In the genomic region with DNA sequence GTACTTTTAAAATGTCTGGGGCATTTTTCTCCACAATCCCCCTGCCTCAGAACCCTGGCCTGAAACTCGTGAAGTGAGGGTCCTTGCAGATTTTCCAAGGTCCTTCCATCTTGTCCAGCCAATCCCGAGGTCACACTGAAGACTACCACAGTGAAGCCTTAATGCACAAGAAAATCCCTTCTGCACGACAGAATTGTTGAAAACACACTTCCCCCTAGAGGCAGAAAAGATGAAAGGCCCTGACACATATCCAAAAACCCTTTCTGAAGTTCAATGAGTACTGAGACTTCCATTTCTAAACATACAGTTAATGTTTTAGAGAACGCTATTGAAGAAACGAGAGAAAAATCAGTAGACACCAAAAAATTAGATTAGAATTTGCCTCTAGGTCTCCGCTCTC, we compare ENCODE assay signal across 11 mouse cellular contexts. TPM values are rescaled to one million over a fixed set of nuclear protein-coding genes. Genes with fewer than 3 reads are reported as not detected.
A peak's percentile ranks its signal among the peaks of the same experiment; 100 is the strongest.
DNase-seq lines count a peak whose midpoint lies in the region; ATAC-seq and TF ChIP-seq lines count a peak whose summit lies in the region.
"Had no signal": no experiment of that assay in that cellular context is flagged by ENCODE, and none has a peak within 500 bp of the region (broad histone marks: within the 10 kb centered on the region; RNA-seq: fewer than 3 reads in every experiment).

No protein-coding gene starts in this region.

- WGBS in hindbrain, postnatal 0 days, result 44% methylated on average over 6 of the region's 6 CpGs
- 52% methylated on average over 6 of the region's 6 CpGs for WGBS in hindbrain, embryonic 16.5 days
- 47% methylated on average over 6 of the region's 6 CpGs for WGBS in midbrain, embryonic 14.5 days
- WGBS in midbrain, embryonic 11.5 days, result 43% methylated on average over 6 of the region's 6 CpGs
- 34% methylated on average over 6 of the region's 6 CpGs for WGBS in stomach, postnatal 0 days

- peaks cover 10% of the 10 kb centered on the region for H3K27me3 ChIP-seq in hindbrain, postnatal 0 days (ENCODE audit: insufficient read depth, low read length)
- peaks cover 12% of the 10 kb centered on the region for H3K27me3 ChIP-seq in hindbrain, embryonic 16.5 days (replicated peaks; ENCODE audit: control insufficient read depth, insufficient read depth, low read length)
- H3K27me3 ChIP-seq in midbrain, embryonic 14.5 days (ENCODE audit: control insufficient read depth, insufficient read depth, low read length), result peaks cover 35% of the 10 kb centered on the region
- H3K27me3 ChIP-seq in midbrain, embryonic 11.5 days (ENCODE audit: control insufficient read depth, insufficient read depth, low read length), result peaks cover 25% of the 10 kb centered on the region
- peaks cover 2% of the 10 kb centered on the region; the same call in 1 of the 2 replicates for H3K27me3 ChIP-seq in stomach, postnatal 0 days (ENCODE audit: control insufficient read depth, insufficient read depth, low read length)

- peak; percentile 64 for TF ChIP-seq CTCF in hindbrain, postnatal 0 days (IDR thresholded peaks at IDR 0.05; ENCODE audit: low read depth)
- TF ChIP-seq CTCF in brain, embryonic 14.5 days (IDR thresholded peaks at IDR 0.05; ENCODE audit: borderline replicate concordance, extremely low read depth, insufficient read depth, insufficient read length), result peak; percentile 28; the same call in 1 of the 2 replicates
- TF ChIP-seq CTCF in stomach, postnatal 0 days (IDR thresholded peaks at IDR 0.05; ENCODE audit: low read depth), result peak; percentile 77

- no peak overlapping the region for H3K4me2 ChIP-seq in hindbrain, postnatal 0 days (ENCODE audit: low read depth, low read length)
- H3K4me2 ChIP-seq in hindbrain, embryonic 16.5 days (ENCODE audit: low read length), result no peak overlapping the region
- no peak overlapping the region for H3K4me2 ChIP-seq in midbrain, embryonic 14.5 days (ENCODE audit: low read length)
- H3K4me2 ChIP-seq in midbrain, embryonic 11.5 days, result no peak overlapping the region
- H3K4me2 ChIP-seq in stomach, postnatal 0 days (replicated peaks; ENCODE audit: low read depth), result no peak overlapping the region
- H3K4me2 ChIP-seq: heart, embryonic 15.5 days; neural tube, embryonic 12.5 days had no signal

- no peak overlapping the region for H3K9ac ChIP-seq in hindbrain, postnatal 0 days (replicated peaks; ENCODE audit: low read length)
- no peak overlapping the region for H3K9ac ChIP-seq in hindbrain, embryonic 16.5 days (ENCODE audit: low read depth, low read length)
- no peak overlapping the region for H3K9ac ChIP-seq in midbrain, embryonic 14.5 days (replicated peaks; ENCODE audit: low read length)
- H3K9ac ChIP-seq in midbrain, embryonic 11.5 days (ENCODE audit: low read length), result no peak overlapping the region
- H3K9ac ChIP-seq in stomach, postnatal 0 days (ENCODE audit: low read length), result no peak overlapping the region
- H3K9ac ChIP-seq: heart, embryonic 15.5 days; neural tube, embryonic 12.5 days had no signal

- H3K4me1 ChIP-seq in hindbrain, postnatal 0 days (ENCODE audit: insufficient read depth, low read length), result peaks cover 4% of the 10 kb centered on the region; the same call in 1 of the 2 replicates
- H3K4me1 ChIP-seq in hindbrain, embryonic 16.5 days (ENCODE audit: control insufficient read depth, insufficient read depth, low read depth, low read length), result peaks cover 21% of the 10 kb centered on the region
- H3K4me1 ChIP-seq in midbrain, embryonic 14.5 days (ENCODE audit: control insufficient read depth, insufficient read depth, low read length), result peaks cover 12% of the 10 kb centered on the region; the same call in 1 of the 2 replicates
- peaks cover 12% of the 10 kb centered on the region for H3K4me1 ChIP-seq in midbrain, embryonic 11.5 days (ENCODE audit: control insufficient read depth, insufficient read depth, low read length)
- peaks cover 2% of the 10 kb centered on the region for H3K4me1 ChIP-seq in stomach, postnatal 0 days (replicated peaks; ENCODE audit: control insufficient read depth, insufficient read depth)

- H3K9me3 ChIP-seq in hindbrain, postnatal 0 days (ENCODE audit: low read length), result no peaks in the 10 kb centered on the region
- H3K9me3 ChIP-seq in hindbrain, embryonic 16.5 days (ENCODE audit: control insufficient read depth, low read length), result no peaks in the 10 kb centered on the region
- H3K9me3 ChIP-seq in midbrain, embryonic 14.5 days (ENCODE audit: control insufficient read depth, low read length), result no peaks in the 10 kb centered on the region
- H3K9me3 ChIP-seq in midbrain, embryonic 11.5 days (ENCODE audit: control insufficient read depth, low read length), result no peaks in the 10 kb centered on the region
- H3K9me3 ChIP-seq in stomach, postnatal 0 days (ENCODE audit: control insufficient read depth, low read length), result no peaks in the 10 kb centered on the region
- H3K9me3 ChIP-seq: forebrain, embryonic 10.5 days; heart, embryonic 15.5 days; neural tube, embryonic 12.5 days had no signal

- H3K36me3 ChIP-seq in hindbrain, postnatal 0 days (ENCODE audit: insufficient read depth, low read length), result no peaks in the 10 kb centered on the region
- no peaks in the 10 kb centered on the region for H3K36me3 ChIP-seq in hindbrain, embryonic 16.5 days (ENCODE audit: control insufficient read depth, insufficient read depth, low read length)
- no peaks in the 10 kb centered on the region for H3K36me3 ChIP-seq in midbrain, embryonic 14.5 days (ENCODE audit: control insufficient read depth, insufficient read depth, low read length)
- H3K36me3 ChIP-seq in midbrain, embryonic 11.5 days (ENCODE audit: control insufficient read depth, insufficient read depth, low read length), result no peaks in the 10 kb centered on the region
- H3K36me3 ChIP-seq in stomach, postnatal 0 days (ENCODE audit: control insufficient read depth, insufficient read depth, low read length), result no peaks in the 10 kb centered on the region
- H3K36me3 ChIP-seq: forebrain, embryonic 10.5 days; heart, embryonic 15.5 days; neural tube, embryonic 12.5 days had no signal

- H3K4me3 ChIP-seq in hindbrain, postnatal 0 days (ENCODE audit: low read length), result no peak overlapping the region
- H3K4me3 ChIP-seq in hindbrain, embryonic 16.5 days (ENCODE audit: low read length), result no peak overlapping the region
- H3K4me3 ChIP-seq in midbrain, embryonic 14.5 days (replicated peaks; ENCODE audit: low read depth, low read length), result no peak overlapping the region
- no peak overlapping the region for H3K4me3 ChIP-seq in midbrain, embryonic 11.5 days (ENCODE audit: low read depth, low read length)
- H3K4me3 ChIP-seq in stomach, postnatal 0 days (ENCODE audit: low read depth, low read length), result no peak overlapping the region
- H3K4me3 ChIP-seq: forebrain, embryonic 10.5 days; heart, embryonic 15.5 days; neural tube, embryonic 12.5 days had no signal

- TF ChIP-seq EP300 in stomach, postnatal 0 days (optimal IDR thresholded peaks at IDR 0.05), result no peak

- DNase-seq in hindbrain, postnatal 0 days (ENCODE audit: low spot score), result peak; percentile 61
- peak; percentile 64 for DNase-seq in midbrain, embryonic 14.5 days
- no peak for DNase-seq in midbrain, embryonic 11.5 days (ENCODE audit: low spot score, missing footprints)
- DNase-seq in brain, embryonic 14.5 days (ENCODE audit: low read depth), result peak; percentile 56
- DNase-seq in stomach, postnatal 0 days (ENCODE audit: low spot score), result no peak
- DNase-seq in right cerebral cortex, postnatal 4 days, result no peak
- DNase-seq: cerebellum, adult 11 months had no signal

- H3K27ac ChIP-seq in hindbrain, postnatal 0 days, result no peak overlapping the region
- H3K27ac ChIP-seq in hindbrain, embryonic 16.5 days (ENCODE audit: low read depth, low read length), result no peak overlapping the region
- no peak overlapping the region for H3K27ac ChIP-seq in midbrain, embryonic 14.5 days (replicated peaks; ENCODE audit: low read depth, low read length)
- no peak overlapping the region for H3K27ac ChIP-seq in midbrain, embryonic 11.5 days (ENCODE audit: low read depth, low read length)
- no peak overlapping the region for H3K27ac ChIP-seq in stomach, postnatal 0 days (replicated peaks)
- H3K27ac ChIP-seq: forebrain, embryonic 10.5 days; heart, embryonic 15.5 days; neural tube, embryonic 12.5 days had no signal

- ATAC-seq in hindbrain, postnatal 0 days, result no peak
- ATAC-seq in hindbrain, embryonic 16.5 days, result no peak
- ATAC-seq in midbrain, embryonic 14.5 days (ENCODE audit: low FRiP score, low TSS enrichment), result no peak
- ATAC-seq in midbrain, embryonic 11.5 days (ENCODE audit: low FRiP score), result no peak
- no peak for ATAC-seq in stomach, postnatal 0 days (ENCODE audit: low FRiP score, low TSS enrichment)

- TF ChIP-seq POLR2A in brain, embryonic 14.5 days (IDR thresholded peaks at IDR 0.05; ENCODE audit: borderline replicate concordance, extremely low read depth, insufficient read depth, insufficient read length, poor library complexity, severe bottlenecking), result no peak

RNA-seq across cellular contexts. Expression of a gene that starts 2.8 kb away (rescaled TPM):
- 1.3 and 2.9 TPM in 2 replicates for total RNA-seq in hindbrain, postnatal 0 days (2014; rRNA removed)
- polyA plus RNA-seq in hindbrain, postnatal 0 days (2015; fragmentation: Nextera tagmentation; extraction: Ambion mirVana), result 0.66 and 0.74 TPM in 2 replicates
- polyA plus RNA-seq in hindbrain, embryonic 16.5 days (2015; fragmentation: Nextera tagmentation; extraction: Ambion mirVana), result 1.1 and 1.3 TPM in 2 replicates
- 0.34 and 1.1 TPM in 2 replicates for polyA plus RNA-seq in midbrain, embryonic 14.5 days (2014; fragmentation: Nextera tagmentation; extraction: Ambion mirVana)
- 2.9 and 3.6 TPM in 2 replicates for polyA plus RNA-seq in midbrain, embryonic 11.5 days (2014; fragmentation: Nextera tagmentation; extraction: Ambion mirVana)
- 2.1 and 4.7 TPM in 2 replicates for polyA plus RNA-seq in brain, embryonic 14.5 days (2012; rRNA removed)
- 1.7 and 2.1 TPM in 2 replicates for polyA plus RNA-seq in stomach, postnatal 0 days (2015; fragmentation: Nextera tagmentation; extraction: Ambion mirVana)

Comparison
In these comparisons a context has a peak if more than half of its experiments do, and no peak if none do; other contexts are left out.
1. DNase-seq: peak in hindbrain, postnatal 0 days (single experiment), midbrain, embryonic 14.5 days (single experiment) and brain, embryonic 14.5 days (single experiment); none in midbrain, embryonic 11.5 days (single experiment), stomach, postnatal 0 days (single experiment) and right cerebral cortex, postnatal 4 days (single experiment).
2. Peak in every context shown above with its lines, with median percentiles within 50 percentile points of each other: CTCF ChIP-seq.